Comparison of ENCODE assay signal across 9 mouse cellular contexts in genomic region chr5:108836156-108836555, GRCm38 (mm10). TPM values are rescaled to one million over a fixed set of nuclear protein-coding genes. Genes with fewer than 3 reads are reported as not detected.
DNase-seq lines count a peak whose midpoint lies in the region; ATAC-seq lines count a peak whose summit lies in the region.
"Had no signal": no experiment of that assay in that cellular context is flagged by ENCODE, and none has a peak within 500 bp of the region (broad histone marks: within the 10 kb centered on the region; RNA-seq: fewer than 3 reads in every experiment).

No protein-coding gene starts in this region.

- H3K36me3 ChIP-seq in neural tube, embryonic 11.5 days (ENCODE audit: control insufficient read depth, insufficient read depth, low read length) = no peaks in the 10 kb centered on the region
- H3K36me3 ChIP-seq in neural tube, embryonic 15.5 days = no peaks in the 10 kb centered on the region
- no peaks in the 10 kb centered on the region for H3K36me3 ChIP-seq in liver, embryonic 11.5 days (ENCODE audit: control insufficient read depth, insufficient read depth, low read length)

- no peaks in the 10 kb centered on the region for H3K27me3 ChIP-seq in neural tube, embryonic 11.5 days (ENCODE audit: control insufficient read depth, insufficient read depth, low read length)
- H3K27me3 ChIP-seq in neural tube, embryonic 15.5 days (replicated peaks) = no peaks in the 10 kb centered on the region
- no peaks in the 10 kb centered on the region for H3K27me3 ChIP-seq in liver, embryonic 11.5 days (replicated peaks; ENCODE audit: control insufficient read depth, insufficient read depth, low read length)

- no peak overlapping the region for H3K27ac ChIP-seq in neural tube, embryonic 11.5 days (ENCODE audit: low read depth, low read length)
- H3K27ac ChIP-seq in neural tube, embryonic 15.5 days (replicated peaks) = no peak overlapping the region
- no peak overlapping the region for H3K27ac ChIP-seq in liver, embryonic 11.5 days (ENCODE audit: low read depth, low read length)

- H3K4me2 ChIP-seq in neural tube, embryonic 11.5 days (ENCODE audit: low read depth) = no peak overlapping the region
- H3K4me2 ChIP-seq in neural tube, embryonic 15.5 days = no peak overlapping the region
- H3K4me2 ChIP-seq in liver, embryonic 11.5 days = no peak overlapping the region

- ATAC-seq in neural tube, embryonic 11.5 days (ENCODE audit: insufficient read depth, low FRiP score, low TSS enrichment) = no peak
- ATAC-seq in neural tube, embryonic 15.5 days (ENCODE audit: low FRiP score) = no peak
- 0 out of 2 replicates have a peak, but pooled peaks have one; percentile 23 for ATAC-seq in liver, embryonic 11.5 days (replicated peaks; ENCODE audit: low FRiP score)

- peak; percentile 28 for DNase-seq in neural tube, embryonic 11.5 days (ENCODE audit: low spot score)
- peak; percentile 21 for DNase-seq in adrenal gland, postnatal 25 days
- DNase-seq in liver, embryonic 11.5 days (ENCODE audit: low spot score) = peak; percentile 31
- DNase-seq in yolk sac, embryonic 10.5 days (ENCODE audit: low spot score) = peak; percentile 20
- DNase-seq in thymus, postnatal 4 days = no peak
- no peak for DNase-seq in thymus, postnatal 14 days

- no peaks in the 10 kb centered on the region for H3K9me3 ChIP-seq in neural tube, embryonic 11.5 days (ENCODE audit: control insufficient read depth, low read length)
- no peaks in the 10 kb centered on the region for H3K9me3 ChIP-seq in neural tube, embryonic 15.5 days (replicated peaks)
- H3K9me3 ChIP-seq in liver, embryonic 11.5 days (ENCODE audit: control insufficient read depth, low read length) = no peaks in the 10 kb centered on the region

- no peak overlapping the region for H3K9ac ChIP-seq in neural tube, embryonic 11.5 days (ENCODE audit: low read length)
- H3K9ac ChIP-seq in neural tube, embryonic 15.5 days (replicated peaks) = no peak overlapping the region
- H3K9ac ChIP-seq in liver, embryonic 11.5 days (ENCODE audit: low read depth, low read length) = no peak overlapping the region

- WGBS in neural tube, embryonic 11.5 days = 84% methylated on average over 1 of the region's 1 CpGs
- WGBS in neural tube, embryonic 15.5 days = 73% methylated on average over 1 of the region's 1 CpGs
- WGBS in liver, embryonic 11.5 days = 72% methylated on average over 1 of the region's 1 CpGs

- H3K4me1 ChIP-seq in neural tube, embryonic 11.5 days (ENCODE audit: control insufficient read depth, insufficient read depth, low read length) = no peaks in the 10 kb centered on the region
- H3K4me1 ChIP-seq in neural tube, embryonic 15.5 days = no peaks in the 10 kb centered on the region
- no peaks in the 10 kb centered on the region for H3K4me1 ChIP-seq in liver, embryonic 11.5 days (replicated peaks; ENCODE audit: control insufficient read depth, insufficient read depth, low read length)

- no peak overlapping the region for H3K4me3 ChIP-seq in neural tube, embryonic 11.5 days (ENCODE audit: low read depth, low read length)
- no peak overlapping the region for H3K4me3 ChIP-seq in neural tube, embryonic 15.5 days (replicated peaks)
- no peak overlapping the region for H3K4me3 ChIP-seq in liver, embryonic 11.5 days (ENCODE audit: low read depth, low read length)
- H3K4me3 ChIP-seq: myocyte had no signal

RNA-seq across cellular contexts. Expression of gene Vmn2r9, which starts 16.2 kb away (rescaled TPM):
- not detected in 2 replicates for polyA plus RNA-seq in neural tube, embryonic 11.5 days (2014; fragmentation: Nextera tagmentation; extraction: Ambion mirVana)
- not detected in 2 replicates for polyA plus RNA-seq in neural tube, embryonic 15.5 days (2015; fragmentation: Nextera tagmentation; extraction: Ambion mirVana)
- total RNA-seq in adrenal gland, postnatal 25 days (2021) = not detected in 2 replicates
- not detected in 2 replicates for polyA plus RNA-seq in liver, embryonic 11.5 days (2014; fragmentation: Nextera tagmentation; extraction: Ambion mirVana)
- total RNA-seq: layer of hippocampus, adult 8-10 months had no signal
- polyA plus RNA-seq: myocyte had no signal

RNA-seq across cellular contexts. Expression of gene Vmn2r8, which starts 27.5 kb away (rescaled TPM):
- polyA plus RNA-seq in neural tube, embryonic 11.5 days (2014; fragmentation: Nextera tagmentation; extraction: Ambion mirVana) = not detected in 2 replicates
- polyA plus RNA-seq in neural tube, embryonic 15.5 days (2015; fragmentation: Nextera tagmentation; extraction: Ambion mirVana) = not detected in 2 replicates
- not detected in 2 replicates for total RNA-seq in adrenal gland, postnatal 25 days (2021)
- polyA plus RNA-seq in liver, embryonic 11.5 days (2014; fragmentation: Nextera tagmentation; extraction: Ambion mirVana) = not detected in 2 replicates
- total RNA-seq: layer of hippocampus, adult 8-10 months had no signal
- polyA plus RNA-seq: myocyte had no signal

RNA-seq across cellular contexts. Expression of gene Tmed11, which starts 41.0 kb away (rescaled TPM):
- polyA plus RNA-seq in neural tube, embryonic 11.5 days (2014; fragmentation: Nextera tagmentation; extraction: Ambion mirVana) = not detected in 2 replicates
- not detected in 2 replicates for polyA plus RNA-seq in neural tube, embryonic 15.5 days (2015; fragmentation: Nextera tagmentation; extraction: Ambion mirVana)
- total RNA-seq in adrenal gland, postnatal 25 days (2021) = not detected in 2 replicates
- not detected in 2 replicates for polyA plus RNA-seq in liver, embryonic 11.5 days (2014; fragmentation: Nextera tagmentation; extraction: Ambion mirVana)
- total RNA-seq: layer of hippocampus, adult 8-10 months had no signal
- polyA plus RNA-seq: myocyte had no signal

Comparison
In these comparisons a context has a peak if more than half of its experiments do, and no peak if none do; other contexts are left out.
1. DNase-seq: peak in neural tube, embryonic 11.5 days (single experiment), adrenal gland, postnatal 25 days (single experiment), liver, embryonic 11.5 days (single experiment) and yolk sac, embryonic 10.5 days (single experiment); none in thymus, postnatal 4 days (single experiment) and thymus, postnatal 14 days (single experiment).